Mouse (Mus musculus): ENCODE measurements around the gene Elf4. TPM values are rescaled to one million over a fixed set of nuclear protein-coding genes. Genes with fewer than 3 reads are reported as not detected.

Elf4 gene
- polyA plus RNA-seq, 1 experiment: 0.06 TPM

DNA sequence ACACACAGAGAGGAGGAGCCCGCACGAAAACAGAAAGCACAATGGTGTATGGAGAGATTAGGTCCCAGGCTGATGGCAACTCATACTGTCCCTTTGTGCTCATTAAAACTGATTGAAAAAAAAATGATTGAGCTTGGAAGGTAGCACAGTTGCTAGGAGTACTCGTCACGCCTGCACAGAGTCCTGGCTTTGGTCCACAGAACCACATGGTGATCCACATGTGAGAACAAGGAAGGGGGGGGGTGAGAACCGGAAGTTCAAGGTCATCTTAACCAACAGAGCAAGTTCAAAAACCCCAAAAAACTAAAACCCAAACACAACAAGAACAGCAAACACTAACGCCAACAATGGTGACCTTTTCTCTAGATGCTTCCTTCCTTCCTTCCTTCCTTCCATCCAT lies 50.3 kb downstream of the Elf4 start:
- peaks cover 20% of the 10 kb centered on the region for H3K36me3 ChIP-seq (ENCODE audit: control insufficient read depth)
- peaks cover 20% of the 10 kb centered on the region for H3K4me1 ChIP-seq (ENCODE audit: control insufficient read depth)
- H3K9me3 ChIP-seq (ENCODE audit: control insufficient read depth, low read length): no peaks in the 10 kb centered on the region
- TF ChIP-seq GATA1 (IDR thresholded peaks at IDR 0.05; ENCODE audit: low read length): no peak
- no peak for TF ChIP-seq TAL1 (IDR thresholded peaks at IDR 0.05; ENCODE audit: low read length)
- no peaks in the 10 kb centered on the region; the same call in 1 of the 2 replicates for H3K27me3 ChIP-seq (ENCODE audit: control insufficient read depth)
- H3K4me3 ChIP-seq (replicated peaks): no peak overlapping the region

DNA sequence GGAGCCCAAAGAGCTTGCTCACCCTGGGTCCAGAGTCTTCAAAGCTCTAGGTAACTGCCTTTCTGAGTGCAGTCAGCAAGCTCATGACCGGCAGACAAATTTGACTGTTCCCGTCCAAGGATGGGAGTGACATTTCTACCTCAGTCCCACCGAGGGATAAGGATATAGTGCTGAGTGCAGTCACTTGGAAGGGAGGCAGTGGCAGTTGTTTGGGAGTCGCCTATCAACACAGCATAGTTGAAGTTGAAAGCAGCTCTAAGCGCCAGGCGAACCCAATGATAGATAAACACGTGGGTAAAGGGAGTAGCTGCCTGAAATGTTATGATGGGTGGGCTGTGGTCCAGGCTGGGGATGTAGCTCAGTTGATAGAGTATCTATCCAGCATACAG lies 52.5 kb downstream of the Elf4 start:
- Histone ChIP-seq H3K4me3 (replicated peaks) (peak overlapping the region; percentile 68), H3K9me3 (ENCODE audit: control insufficient read depth, low read length) (no peaks in the 10 kb centered on the region), H3K27me3 (ENCODE audit: control insufficient read depth) (no peaks in the 10 kb centered on the region; the same call in 1 of the 2 replicates), H3K4me1 (ENCODE audit: control insufficient read depth) (peaks cover 20% of the 10 kb centered on the region), H3K36me3 (ENCODE audit: control insufficient read depth) (peaks cover 26% of the 10 kb centered on the region)
- no peak for TF ChIP-seq GATA1 (IDR thresholded peaks at IDR 0.05; ENCODE audit: low read length)
- TF ChIP-seq TAL1 (IDR thresholded peaks at IDR 0.05; ENCODE audit: low read length): no peak

DNA sequence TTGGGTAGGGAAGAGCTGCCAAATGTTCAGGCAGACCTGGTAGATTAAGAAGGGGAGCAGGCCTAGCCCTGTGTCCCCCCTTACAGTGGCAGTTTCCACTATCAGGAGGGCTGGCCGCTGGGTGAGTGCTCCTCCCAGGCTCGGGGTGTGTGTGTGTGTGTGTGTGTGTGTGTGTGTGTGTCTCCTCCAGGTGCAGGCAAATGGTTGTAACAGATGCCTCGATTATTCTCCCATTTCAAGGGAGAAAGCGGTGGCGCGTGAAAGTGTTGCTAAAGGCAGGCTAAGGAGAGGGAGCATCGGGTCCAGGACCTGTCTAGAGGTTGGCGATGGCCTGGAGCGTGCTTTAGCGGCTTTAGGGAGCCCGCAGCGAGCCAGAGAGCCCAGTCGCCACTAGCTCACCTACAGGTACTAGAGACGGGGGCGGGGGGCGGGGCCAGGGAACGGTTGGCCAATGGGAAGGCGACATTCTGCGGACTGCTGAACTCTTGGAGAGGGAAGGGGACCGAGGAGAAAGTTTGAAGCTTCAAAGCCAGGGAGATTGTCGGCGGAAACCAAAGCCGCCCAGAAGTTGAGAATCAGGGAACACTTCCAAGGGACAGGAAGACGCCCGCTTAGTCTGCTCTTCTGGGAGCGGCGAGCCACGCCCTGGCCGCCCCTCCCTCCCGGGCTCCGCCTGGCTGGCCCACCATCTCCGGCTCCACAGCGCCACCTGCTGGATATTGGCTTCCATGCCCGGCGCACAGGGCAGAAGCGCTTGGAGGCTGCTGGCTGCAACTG lies 53.1 kb downstream of the Elf4 start:
- Histone ChIP-seq H3K36me3 (ENCODE audit: control insufficient read depth) (peaks cover 26% of the 10 kb centered on the region), H3K4me3 (replicated peaks) (peak overlapping the region; percentile 68), H3K27me3 (ENCODE audit: control insufficient read depth) (no peaks in the 10 kb centered on the region; the same call in 1 of the 2 replicates), H3K9me3 (ENCODE audit: control insufficient read depth, low read length) (no peaks in the 10 kb centered on the region), H3K4me1 (ENCODE audit: control insufficient read depth) (peaks cover 20% of the 10 kb centered on the region)
- no peak for TF ChIP-seq GATA1 (IDR thresholded peaks at IDR 0.05; ENCODE audit: low read length)
- TF ChIP-seq TAL1 (IDR thresholded peaks at IDR 0.05; ENCODE audit: low read length): no peak

DNA sequence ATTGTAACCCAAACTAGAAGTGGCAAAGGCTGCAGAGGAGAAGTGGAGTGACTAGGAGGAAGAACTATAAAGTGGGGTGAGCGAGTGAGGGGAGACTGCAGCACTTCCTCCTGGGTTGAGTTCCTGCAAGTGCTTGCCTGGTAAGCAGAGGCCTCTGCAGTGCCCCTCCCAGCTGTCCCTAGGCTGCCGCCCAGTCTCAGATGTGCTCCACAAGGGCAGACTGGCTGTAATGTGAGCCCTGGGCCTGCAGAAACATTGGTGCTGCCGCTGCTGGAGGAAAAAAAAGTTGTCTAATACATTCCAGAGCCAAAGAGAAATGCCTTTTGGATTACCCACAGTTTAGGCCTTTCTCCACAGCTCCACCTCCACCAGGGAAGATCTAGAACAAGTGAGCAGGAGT lies 57.8 kb downstream of the Elf4 start:
- H3K9me3 ChIP-seq (ENCODE audit: control insufficient read depth, low read length): no peaks in the 10 kb centered on the region; the same call in 1 of the 2 replicates
- no peaks in the 10 kb centered on the region; the same call in 1 of the 2 replicates for H3K27me3 ChIP-seq (ENCODE audit: control insufficient read depth)
- peaks cover 71% of the 10 kb centered on the region for H3K36me3 ChIP-seq (ENCODE audit: control insufficient read depth)
- TF ChIP-seq GATA1 (IDR thresholded peaks at IDR 0.05; ENCODE audit: low read length) (no peak), TAL1 (IDR thresholded peaks at IDR 0.05; ENCODE audit: low read length) (no peak)
- H3K4me3 ChIP-seq (replicated peaks): no peak overlapping the region
- peaks cover 13% of the 10 kb centered on the region for H3K4me1 ChIP-seq (ENCODE audit: control insufficient read depth)

DNA sequence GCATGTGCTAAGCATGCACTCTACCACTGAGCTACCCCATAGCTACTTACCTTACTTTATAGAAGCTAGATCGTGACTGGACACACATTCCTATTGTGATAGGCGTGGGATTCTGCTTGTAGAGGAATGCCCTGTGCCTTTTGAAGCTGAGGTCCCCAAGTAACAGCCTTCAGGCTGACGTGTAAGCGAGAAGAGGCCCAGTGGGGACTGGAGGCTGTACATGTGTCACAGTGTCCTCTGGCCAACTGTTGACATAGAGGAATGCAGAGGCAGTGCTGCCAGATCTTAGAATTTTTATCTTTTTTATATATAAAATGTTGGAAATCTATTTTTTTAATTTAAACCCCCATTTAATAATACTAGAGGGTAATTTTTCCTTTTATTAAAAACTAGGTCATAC lies 62.9 kb downstream of the Elf4 start:
- no peaks in the 10 kb centered on the region for H3K4me1 ChIP-seq (ENCODE audit: control insufficient read depth)
- no peak overlapping the region for H3K4me3 ChIP-seq (replicated peaks)
- H3K36me3 ChIP-seq (ENCODE audit: control insufficient read depth): peaks cover 93% of the 10 kb centered on the region
- no peaks in the 10 kb centered on the region for H3K27me3 ChIP-seq (ENCODE audit: control insufficient read depth)
- TF ChIP-seq TAL1 (IDR thresholded peaks at IDR 0.05; ENCODE audit: low read length) (no peak), GATA1 (IDR thresholded peaks at IDR 0.05; ENCODE audit: low read length) (no peak)
- no peaks in the 10 kb centered on the region; the same call in 1 of the 2 replicates for H3K9me3 ChIP-seq (ENCODE audit: control insufficient read depth, low read length)

DNA sequence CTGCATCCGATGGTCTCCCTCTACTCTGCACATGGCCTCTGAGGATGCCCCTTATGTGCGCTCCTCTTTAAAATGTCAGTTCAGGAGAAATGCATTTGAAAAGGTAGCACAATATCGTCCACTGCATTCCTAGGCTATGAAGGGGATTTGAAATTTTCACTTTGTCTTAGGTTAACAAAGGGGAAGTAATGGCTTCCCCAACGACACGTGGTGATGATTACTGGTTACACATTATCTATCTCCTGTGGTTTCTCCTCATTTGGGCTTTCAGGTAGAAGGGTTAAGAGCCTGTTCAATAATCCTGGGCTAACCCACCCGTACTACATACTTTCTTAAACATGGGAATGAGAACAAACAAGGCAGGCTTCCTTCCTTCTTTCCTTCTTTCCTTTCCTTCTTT lies 73.6 kb downstream of the Elf4 start:
- no peaks in the 10 kb centered on the region for H3K27me3 ChIP-seq (ENCODE audit: control insufficient read depth)
- H3K4me3 ChIP-seq (replicated peaks): no peak overlapping the region
- H3K4me1 ChIP-seq (ENCODE audit: control insufficient read depth): no peaks in the 10 kb centered on the region
- TF ChIP-seq TAL1 (IDR thresholded peaks at IDR 0.05; ENCODE audit: low read length) (no peak), GATA1 (IDR thresholded peaks at IDR 0.05; ENCODE audit: low read length) (no peak)
- H3K9me3 ChIP-seq (ENCODE audit: control insufficient read depth, low read length): no peaks in the 10 kb centered on the region
- H3K36me3 ChIP-seq (ENCODE audit: control insufficient read depth): peaks cover 96% of the 10 kb centered on the region

DNA sequence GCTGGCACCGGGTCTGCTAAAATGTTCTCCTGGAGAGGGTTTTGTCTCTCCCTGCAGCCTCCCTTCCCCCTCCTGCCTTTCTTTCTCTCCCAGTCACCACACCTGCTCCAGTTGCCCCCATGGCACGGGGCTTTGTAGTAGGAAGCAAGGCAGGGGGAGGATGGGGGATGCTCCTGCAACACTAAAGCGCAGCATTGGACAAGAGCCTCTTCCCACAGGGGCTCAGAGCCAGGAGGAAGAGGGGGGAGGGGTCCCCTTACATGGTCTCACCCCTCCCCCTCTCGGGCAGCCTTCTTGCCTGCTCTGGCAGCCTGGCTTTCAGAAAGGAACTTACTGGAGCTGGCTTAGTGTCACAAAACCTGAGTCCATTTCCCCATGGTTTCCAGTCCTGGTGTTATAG lies 77.0 kb downstream of the Elf4 start:
- TF ChIP-seq GATA1 (IDR thresholded peaks at IDR 0.05; ENCODE audit: low read length): no peak
- no peak for TF ChIP-seq TAL1 (IDR thresholded peaks at IDR 0.05; ENCODE audit: low read length)
- no peaks in the 10 kb centered on the region for H3K4me1 ChIP-seq (ENCODE audit: control insufficient read depth)
- H3K36me3 ChIP-seq (ENCODE audit: control insufficient read depth): peaks cover 94% of the 10 kb centered on the region
- no peaks in the 10 kb centered on the region for H3K27me3 ChIP-seq (ENCODE audit: control insufficient read depth)
- H3K9me3 ChIP-seq (ENCODE audit: control insufficient read depth, low read length): no peaks in the 10 kb centered on the region
- no peak overlapping the region for H3K4me3 ChIP-seq (replicated peaks)

DNA sequence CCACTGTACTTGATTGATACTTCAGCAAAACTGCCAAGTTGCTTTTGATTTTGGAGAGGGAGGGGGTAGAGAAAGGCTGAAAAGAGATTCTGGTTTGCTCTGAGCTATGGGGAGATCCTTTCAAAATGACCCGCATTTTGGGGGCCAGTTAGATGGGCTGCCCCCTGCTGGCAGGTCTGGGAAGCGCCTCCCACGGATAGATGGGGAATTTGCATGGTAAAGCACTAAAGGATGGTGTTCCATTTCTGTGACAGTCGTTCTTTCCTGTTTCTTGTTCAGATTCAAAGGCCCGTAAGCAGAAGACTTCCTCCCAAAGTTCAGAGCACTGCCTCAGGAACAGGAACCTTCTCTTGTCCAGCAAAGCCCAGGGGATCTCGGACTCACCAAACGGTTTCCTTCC lies 79.3 kb downstream of the Elf4 start:
- Histone ChIP-seq H3K27me3 (ENCODE audit: control insufficient read depth) (no peaks in the 10 kb centered on the region), H3K4me1 (ENCODE audit: control insufficient read depth) (no peaks in the 10 kb centered on the region), H3K4me3 (replicated peaks) (no peak overlapping the region), H3K36me3 (ENCODE audit: control insufficient read depth) (peaks cover 93% of the 10 kb centered on the region), H3K9me3 (ENCODE audit: control insufficient read depth, low read length) (no peaks in the 10 kb centered on the region)
- TF ChIP-seq TAL1 (IDR thresholded peaks at IDR 0.05; ENCODE audit: low read length) (no peak), GATA1 (IDR thresholded peaks at IDR 0.05; ENCODE audit: low read length) (no peak)

DNA sequence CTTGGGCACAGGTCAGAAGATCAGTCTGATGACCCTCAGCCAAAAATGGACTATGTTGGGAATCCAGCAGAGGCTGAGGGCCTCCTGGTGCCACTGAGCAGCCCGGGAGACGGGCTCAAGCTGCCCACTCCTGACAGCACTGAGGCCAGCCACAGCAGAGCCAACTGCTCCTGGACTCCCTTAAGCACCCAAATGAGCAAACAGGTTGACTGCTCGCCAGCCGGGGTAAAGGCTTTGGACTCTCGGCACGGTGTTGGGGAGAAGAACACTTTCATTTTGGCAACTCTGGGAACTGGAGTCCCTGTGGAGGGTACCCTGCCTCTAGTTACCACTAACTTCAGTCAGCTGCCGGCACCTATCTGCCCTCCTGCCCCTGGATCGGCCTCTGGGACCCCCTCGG lies 95.1 kb downstream of the Elf4 start:
- no peaks in the 10 kb centered on the region for H3K27me3 ChIP-seq (ENCODE audit: control insufficient read depth)
- H3K36me3 ChIP-seq (ENCODE audit: control insufficient read depth): peaks cover 98% of the 10 kb centered on the region
- TF ChIP-seq TAL1 (IDR thresholded peaks at IDR 0.05; ENCODE audit: low read length) (no peak), GATA1 (IDR thresholded peaks at IDR 0.05; ENCODE audit: low read length) (no peak)
- H3K4me3 ChIP-seq (replicated peaks): no peak overlapping the region
- no peaks in the 10 kb centered on the region for H3K4me1 ChIP-seq (ENCODE audit: control insufficient read depth)
- H3K9me3 ChIP-seq (ENCODE audit: control insufficient read depth, low read length): no peaks in the 10 kb centered on the region
